Mouse (Mus musculus) G1E (cell line): ENCODE results near the gene Il3.

Source experiments
- CTCF ChIP-seq: IDR thresholded peaks from 2 replicates; pipeline ENCODE4 v1.5.1; 2012; ENCODE audit warnings: low read depth, low read length, inconsistent platforms, mixed read lengths
- GATA1 ChIP-seq: IDR thresholded peaks from 2 replicates; pipeline ENCODE4 v1.6.1; 2012; ENCODE audit warnings: borderline replicate concordance, low read length, inconsistent platforms, mixed read lengths
- TAL1 ChIP-seq: conservative IDR thresholded peaks from 2 replicates; pipeline ENCODE4 v1.6.1; 2012; ENCODE audit warnings: low read depth, low read length, inconsistent platforms, mixed read lengths

DNA sequence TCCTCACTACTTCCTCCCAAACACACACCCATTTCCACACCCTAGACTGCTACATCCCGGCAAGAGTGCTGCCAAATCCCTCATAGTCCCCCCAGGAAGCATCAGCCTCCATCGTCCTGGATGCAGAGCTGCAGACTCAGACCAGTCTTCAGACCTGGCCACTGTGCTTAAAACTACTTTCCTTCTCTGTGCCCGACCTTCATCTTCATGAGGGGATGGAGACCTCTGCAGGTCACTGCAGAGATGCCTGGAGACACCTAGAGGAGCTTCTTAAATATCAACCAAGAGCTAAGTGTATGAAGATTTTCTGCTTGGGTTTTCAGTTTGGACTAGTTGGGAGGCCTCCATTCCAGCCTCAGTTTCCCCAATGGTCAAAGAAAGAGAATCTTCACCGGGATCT, 13.0 kb downstream of the Il3 start:
- TF ChIP-seq CTCF (no peak), GATA1 (no peak), TAL1 (no peak)
